Mouse (Mus musculus) left cerebral cortex, postnatal 14 days (tissue): ENCODE measurements at regions not wholly inside any gene's neighbourhood (a gene's known extent, or its start where the extent isn't known, plus 50 kb on each side); places are given as distances from the start of the nearest gene placed in this dataset.

ENCODE experiments used
- DNase-seq, 2 experiments: peaks; one replicate each; pipeline ENCODE4 v3.0.0; 2021 to 2022; ENCODE audit warnings: low spot score in 2 of 2, mixed read lengths in 1 of 2
- intact Hi-C: fragments of 180-260 bp; cut with DNase I; formaldehyde crosslinking; loops from one replicate; pipeline ENCODE4 v1.15.1; 2025

- no peak for DNase-seq
- intact Hi-C loops, result no loop called here
These were observed 174.9 kb upstream of the Ctnnb1 start for GRCm38 (mm10) chr9:120754151-120754550.

DNA sequence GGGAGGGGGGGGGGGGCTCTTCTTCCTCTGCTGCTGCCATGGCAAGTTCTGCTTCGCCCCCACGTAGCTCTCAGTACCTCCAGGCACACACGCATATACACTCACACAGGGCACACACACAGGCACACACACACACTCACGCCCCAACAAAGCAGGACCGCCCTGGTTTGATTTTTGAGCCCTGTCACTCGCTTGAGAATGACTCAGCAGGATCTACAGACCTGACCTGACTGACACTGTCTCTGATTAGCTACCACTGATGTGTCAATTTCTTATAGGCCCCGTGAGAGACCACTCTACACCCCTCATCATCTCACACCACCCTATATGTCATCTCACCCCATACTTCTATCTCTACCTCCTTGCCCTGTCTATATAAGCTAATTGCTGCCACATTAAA is 173.5 kb upstream of the Ctnnb1 start:
- intact Hi-C loops, result no loop called here
- DNase-seq, result no peak

DNA sequence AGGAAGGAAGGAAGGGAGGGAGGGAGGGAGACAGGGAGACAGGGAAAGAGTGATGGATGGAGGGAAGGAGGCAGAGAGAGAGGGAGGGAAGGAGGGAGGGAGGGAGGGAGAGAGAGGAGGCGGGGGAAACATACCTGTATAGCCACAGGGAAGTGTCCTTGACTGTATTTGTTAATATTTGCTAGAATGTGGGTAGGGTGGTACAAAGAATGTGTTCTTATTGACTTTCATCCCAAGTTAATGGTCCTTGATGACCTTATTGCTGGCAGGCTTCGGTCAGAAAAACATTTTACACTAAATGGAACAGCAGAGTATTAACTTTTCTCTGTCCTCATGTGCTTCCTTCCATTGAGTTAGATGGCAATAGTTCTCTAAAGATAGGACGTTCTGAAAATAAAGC is 171.0 kb upstream of the Ctnnb1 start:
- no peak for DNase-seq
- intact Hi-C loops, result no loop called here

DNA sequence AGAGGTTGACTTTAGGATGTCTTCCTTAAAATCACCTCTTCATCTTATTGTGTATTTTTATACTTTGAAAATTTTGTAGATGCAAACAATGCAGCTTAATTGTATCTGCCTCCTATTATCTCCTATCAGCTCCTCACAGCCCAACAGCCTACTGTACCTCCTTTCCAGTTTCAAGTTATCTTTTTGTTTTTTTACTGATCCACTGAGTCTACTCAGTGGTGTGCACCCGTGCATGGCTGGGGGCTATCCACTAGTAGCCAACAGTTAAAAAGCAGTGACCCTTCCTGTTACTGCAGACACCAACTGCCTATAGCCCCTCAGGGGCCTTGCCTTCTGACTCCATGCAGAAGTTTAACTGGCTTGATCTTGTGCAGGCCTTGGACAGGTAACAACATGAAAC is 170.4 kb upstream of the Ctnnb1 start:
- intact Hi-C loops, result no loop called here
- no peak for DNase-seq

DNA sequence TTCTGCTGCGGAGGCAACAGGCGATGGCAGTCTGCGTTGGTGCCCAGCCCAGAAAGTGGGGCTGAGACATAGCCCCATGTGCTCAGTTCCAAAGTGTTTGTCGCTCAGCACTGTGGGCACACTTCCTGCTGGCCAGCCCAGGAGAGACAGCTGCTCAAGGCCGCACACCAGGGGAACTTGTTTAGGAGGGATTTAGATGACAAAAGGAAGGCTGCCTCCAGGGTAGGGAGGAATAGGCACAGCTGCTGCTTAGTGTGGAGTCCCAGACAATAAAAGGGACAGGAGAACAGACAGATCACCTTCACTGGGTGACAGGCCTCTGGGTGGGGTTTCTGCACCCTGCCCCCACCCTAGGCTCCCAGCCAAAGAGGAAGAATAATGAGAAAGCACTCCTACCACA is 169.2 kb upstream of the Ctnnb1 start:
- peak; percentile 46 to 55 for DNase-seq
- intact Hi-C loops, result no loop called here

- intact Hi-C loops, result no loop called here
- no peak for DNase-seq
These were observed 165.2 kb upstream of the Ctnnb1 start for GRCm38 (mm10) chr9:120763802-120764201.

- intact Hi-C loops, result no loop called here
- no peak for DNase-seq
These were observed 164.4 kb upstream of the Ctnnb1 start for GRCm38 (mm10) chr9:120764663-120765062.

- no peak for DNase-seq
- intact Hi-C loops, result no loop called here
These were observed 163.7 kb upstream of the Ctnnb1 start for GRCm38 (mm10) chr9:120765292-120765691.

- no peak for DNase-seq
- intact Hi-C loops, result no loop called here
These were observed 162.1 kb upstream of the Ctnnb1 start for GRCm38 (mm10) chr9:120766881-120767280.

DNA sequence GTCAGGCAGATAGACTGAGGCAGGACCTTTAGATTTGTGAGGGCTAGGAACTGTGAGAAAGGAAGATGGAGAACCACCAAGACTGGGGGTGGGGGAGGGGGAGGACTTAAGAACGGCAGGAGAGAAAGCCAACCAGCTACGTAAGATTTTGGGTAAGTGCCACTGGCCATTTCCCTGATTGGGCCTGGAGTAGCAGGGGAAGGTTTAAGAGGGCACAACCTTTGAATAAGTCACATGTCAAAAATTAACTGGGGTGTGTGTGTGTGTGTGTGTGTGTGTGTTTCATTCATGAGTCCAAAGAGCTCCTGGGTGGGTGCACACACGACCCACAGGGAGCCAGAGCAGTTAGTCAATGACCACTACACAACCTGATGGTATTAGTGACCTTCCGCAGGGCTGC is 161.6 kb upstream of the Ctnnb1 start:
- DNase-seq, result no peak

DNA sequence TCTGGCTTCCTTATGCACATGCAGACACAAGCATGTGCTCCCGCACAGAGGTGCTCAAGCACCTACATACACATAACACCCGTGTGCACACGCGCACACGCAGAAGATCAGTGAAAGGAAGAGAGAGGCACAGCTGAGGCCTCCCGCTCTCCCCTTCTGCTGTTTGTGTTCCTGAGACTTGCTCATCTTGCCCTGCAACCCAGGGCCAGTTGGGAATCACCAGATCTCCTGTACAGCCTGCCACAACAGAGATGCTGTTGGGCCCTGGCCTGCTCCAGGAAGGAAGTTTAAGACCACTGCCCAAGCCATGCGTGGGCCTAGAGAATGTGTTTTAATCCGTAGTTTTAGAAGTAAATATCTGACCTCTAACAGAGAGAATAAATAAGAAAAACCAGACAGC is 160.0 kb upstream of the Ctnnb1 start:
- DNase-seq, result no peak
- intact Hi-C loops, result no loop called here

More for the DNA sequence above, 161.6 kb upstream of the Ctnnb1 start:
- intact Hi-C loops, result no loop called here

DNA sequence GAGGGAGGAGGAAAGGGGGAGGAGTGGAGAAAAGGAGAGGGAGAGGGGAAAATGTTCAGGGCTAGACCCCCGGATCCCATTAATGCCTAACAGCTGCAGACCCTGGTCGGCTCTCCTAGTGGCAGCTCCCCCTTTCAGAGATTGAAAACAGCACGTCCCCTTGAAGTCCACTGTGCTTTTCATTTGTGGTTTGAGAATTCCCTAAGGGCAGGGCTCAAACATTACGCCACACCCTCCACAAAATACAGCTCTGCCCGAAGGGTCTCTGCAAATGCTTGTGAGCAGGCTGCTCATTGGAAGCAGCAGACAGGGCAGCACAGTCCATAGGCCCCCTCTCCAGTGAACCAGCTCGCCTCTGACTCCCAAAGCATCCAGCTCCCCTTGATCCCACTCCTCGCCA is 159.3 kb upstream of the Ctnnb1 start:
- intact Hi-C loops, result loop anchor here (10.0 kb wide), 2 partner anchors 165 kb away; no protein-coding TSS in a partner anchor
- DNase-seq, result no peak

- intact Hi-C loops, result loop anchor here (10.0 kb wide), 2 partner anchors 164 to 166 kb away; no protein-coding TSS in a partner anchor
- DNase-seq, result no peak
These were observed 158.1 kb upstream of the Ctnnb1 start for GRCm38 (mm10) chr9:120770886-120771285.

- DNase-seq, result no peak
- intact Hi-C loops, result loop anchor here (10.0 kb wide), 2 partner anchors 163 to 167 kb away; no protein-coding TSS in a partner anchor
These were observed 157.0 kb upstream of the Ctnnb1 start for GRCm38 (mm10) chr9:120771896-120772530.

GRCm38 (mm10) chr9:120774251-120774650 is 154.8 kb upstream of the Ctnnb1 start:
- DNase-seq, result no peak
- intact Hi-C loops, result loop anchor here (10.0 kb wide), 2 partner anchors 161 to 169 kb away; no protein-coding TSS in a partner anchor

DNA sequence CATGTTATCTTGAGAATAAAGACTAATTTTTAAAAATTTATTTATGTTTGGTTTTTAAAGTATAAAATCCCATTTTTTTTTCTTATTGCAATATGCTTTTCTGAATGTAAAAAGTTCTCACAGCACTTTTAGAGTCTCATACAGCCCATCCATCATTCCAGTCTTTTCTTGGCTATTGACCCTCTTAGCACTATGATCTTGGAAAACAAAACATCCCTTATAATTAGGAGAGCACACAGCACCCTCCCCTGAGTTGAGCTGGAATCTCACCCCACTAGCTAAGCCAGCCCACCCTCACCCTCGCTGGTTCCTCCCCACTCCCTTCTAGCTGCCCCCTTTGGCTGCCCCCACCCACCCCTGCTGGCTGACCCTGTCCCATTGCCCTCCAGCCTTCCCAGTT is 154.2 kb upstream of the Ctnnb1 start:
- DNase-seq, result no peak
- intact Hi-C loops, result loop anchor here (10.0 kb wide), 2 partner anchors 160 to 170 kb away; no protein-coding TSS in a partner anchor

DNA sequence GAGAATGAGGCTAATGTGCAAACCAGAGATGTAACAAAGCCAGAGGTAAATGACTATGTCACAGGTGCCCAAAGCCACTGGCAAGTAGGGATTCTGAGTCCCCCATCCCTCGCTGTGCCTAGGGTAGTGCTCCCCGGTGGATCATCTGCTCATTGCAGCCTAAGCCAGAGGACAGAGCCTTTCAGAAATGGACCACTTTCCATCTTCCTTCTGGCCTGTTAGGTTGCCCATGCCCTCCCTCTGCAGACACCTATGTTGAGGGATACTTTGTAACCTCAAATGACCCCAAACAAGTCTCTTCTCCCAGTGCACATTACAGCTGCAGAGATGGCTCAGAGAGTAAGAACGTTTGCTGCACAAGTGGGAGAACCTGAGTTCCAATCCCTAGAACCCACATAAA is 153.3 kb upstream of the Ctnnb1 start:
- intact Hi-C loops, result loop anchor here (10.0 kb wide), 2 partner anchors 159 to 171 kb away; no protein-coding TSS in a partner anchor

GRCm38 (mm10) chr9:120776456-120777001 is 152.5 kb upstream of the Ctnnb1 start:
- intact Hi-C loops, result loop anchor here (10.0 kb wide), 2 partner anchors 158 to 172 kb away; no protein-coding TSS in a partner anchor
- no peak for DNase-seq

More for the DNA sequence above, 153.3 kb upstream of the Ctnnb1 start:
- DNase-seq, result no peak

GRCm38 (mm10) chr9:120777016-120777415 is 152.0 kb upstream of the Ctnnb1 start:
- intact Hi-C loops, result loop anchor here (10.0 kb wide), 2 partner anchors 158 to 172 kb away; no protein-coding TSS in a partner anchor
- no peak for DNase-seq

DNA sequence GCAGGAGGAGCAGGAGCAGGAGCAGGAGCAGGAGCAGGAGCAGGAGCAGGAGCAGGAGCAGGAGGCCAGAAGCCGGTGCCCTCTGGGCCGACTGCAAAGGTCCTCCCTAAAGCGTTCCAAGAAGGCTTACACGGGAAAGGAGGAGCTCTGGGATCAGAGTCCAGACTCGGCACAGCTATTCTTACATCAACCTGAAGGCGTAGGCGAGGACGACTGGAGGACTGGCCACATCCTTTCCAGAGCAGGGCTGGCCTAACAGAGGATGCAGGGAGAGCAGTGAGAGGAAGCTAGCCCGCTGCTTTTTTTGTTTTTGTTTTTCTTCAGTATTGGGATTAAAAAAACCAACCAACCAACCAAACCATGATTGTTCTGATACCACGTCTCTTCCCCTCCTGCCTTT is 151.5 kb upstream of the Ctnnb1 start:
- DNase-seq, result no peak
- intact Hi-C loops, result loop anchor here (10.0 kb wide), 2 partner anchors 157 to 173 kb away; no protein-coding TSS in a partner anchor

- intact Hi-C loops, result loop anchor here (10.0 kb wide), 2 partner anchors 156 to 174 kb away; no protein-coding TSS in a partner anchor
- DNase-seq, result no peak
These were observed 150.6 kb upstream of the Ctnnb1 start for GRCm38 (mm10) chr9:120778423-120778822.
